Mouse (Mus musculus): ENCODE data around the gene Vgf. TPM values are rescaled to one million over a fixed set of nuclear protein-coding genes. Genes with fewer than 3 reads are reported as not detected.

Gene Vgf
- 0.15 and 1.3 TPM in 2 replicates for polyA plus RNA-seq (2012; ENCODE audit: low replicate concordance)

GRCm38 (mm10) chr5:137026092-137026491, at the start of gene Vgf:
Gene Vgf, plus strand, starts transcription at chr5:137026392.

GRCm38 (mm10) chr5:136986695-136987137, 39.5 kb upstream of the Vgf start, which contains the start of gene Plod3:
Gene Plod3, plus strand, starts transcription at chr5:136987019.

GRCm38 (mm10) chr5:136987934-136988271, 38.3 kb upstream of the Vgf start, which contains the start of gene Znhit1:
Gene Znhit1, minus strand, starts transcription at chr5:136988021.

GRCm38 (mm10) chr5:137045402-137046323, 19.5 kb downstream of the Vgf start, which contains the start of gene Ap1s1:
Gene Ap1s1, minus strand, starts transcription at chr5:137046135.

GRCm38 (mm10) chr5:137072079-137072960, 46.1 kb downstream of the Vgf start, which contains the start of gene Serpine1:
Gene Serpine1, minus strand, starts transcription at chr5:137072268.

Other genes with a start within 250 kb of the Vgf start
- gene Col26a1, start 143.2 kb upstream of the Vgf start, polyA plus RNA-seq (2012; ENCODE audit: low replicate concordance), result 0.18 and 0.23 TPM in 2 replicates
- 1.0 and 4.7 TPM in 2 replicates for gene Ift22, start 118.2 kb upstream of the Vgf start, polyA plus RNA-seq (2012; ENCODE audit: low replicate concordance)
- gene Fis1, start 73.1 kb upstream of the Vgf start, polyA plus RNA-seq (2012; ENCODE audit: low replicate concordance), result 876 and 1,603 TPM in 2 replicates
- 4.3 TPM in 1 of 2 replicates, not detected in the other for gene Cldn15, start 59.8 kb upstream of the Vgf start, polyA plus RNA-seq (2012; ENCODE audit: low replicate concordance)
- 56.9 and 57.1 TPM in 2 replicates for gene Plod3, start 39.4 kb upstream of the Vgf start, polyA plus RNA-seq (2012; ENCODE audit: low replicate concordance)
- gene Znhit1, start 38.4 kb upstream of the Vgf start, polyA plus RNA-seq (2012; ENCODE audit: low replicate concordance), result 85.8 and 198 TPM in 2 replicates
- 153 and 182 TPM in 2 replicates for gene Ap1s1, start 19.7 kb downstream of the Vgf start, polyA plus RNA-seq (2012; ENCODE audit: low replicate concordance)
- gene Serpine1, start 45.9 kb downstream of the Vgf start, polyA plus RNA-seq (2012; ENCODE audit: low replicate concordance), result 0.62 and 0.82 TPM in 2 replicates
- 11.5 and 33.4 TPM in 2 replicates for gene Trim56, start 89.8 kb downstream of the Vgf start, polyA plus RNA-seq (2012; ENCODE audit: low replicate concordance)
- gene Muc3, start 122.9 kb downstream of the Vgf start, polyA plus RNA-seq (2012; ENCODE audit: low replicate concordance), result not detected in 2 replicates
- 0.12 TPM in 1 of 2 replicates, not detected in the other for gene Muc3a, start 186.0 kb downstream of the Vgf start, polyA plus RNA-seq (2012; ENCODE audit: low replicate concordance)

Measured in leukemia stem cell, adult 10-12 weeks (primary cell).